Mouse (Mus musculus): ENCODE results near the gene Apbb2.

DNA sequence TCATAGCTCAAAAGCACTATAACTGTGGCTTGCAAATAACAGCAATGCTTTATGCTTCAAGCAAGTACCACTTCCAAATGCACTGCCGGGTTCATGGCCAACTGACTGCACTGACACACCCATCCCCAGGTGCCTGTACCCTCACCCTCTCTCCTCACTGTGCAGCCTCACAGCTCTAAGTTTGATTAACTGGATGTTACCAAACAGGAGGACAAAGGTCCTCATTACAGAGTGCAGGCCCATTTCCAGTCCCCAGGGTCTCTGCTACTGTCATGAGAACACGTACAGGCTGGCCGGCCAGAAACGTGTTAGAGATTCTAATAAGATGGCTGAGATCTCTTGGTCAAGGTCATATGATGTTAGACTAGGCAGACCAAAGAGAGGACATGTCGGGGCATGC lies 147.7 kb downstream of the Apbb2 start:
- no peak for TF ChIP-seq CTCF (conservative IDR thresholded peaks at IDR 0.05; ENCODE audit: low read length)
- no peak for TF ChIP-seq NANOG (IDR thresholded peaks at IDR 0.05; ENCODE audit: borderline replicate concordance, low read length)
- no peak for TF ChIP-seq POU5F1 (IDR thresholded peaks at IDR 0.05; ENCODE audit: borderline replicate concordance, low read length)
